Mouse (Mus musculus) skeletal muscle tissue, adult 2 months (tissue): ENCODE results near the gene Erv3.
A peak's percentile ranks its signal among the peaks of the same experiment; 100 is the strongest.

Source experiments
- DNase-seq: peaks from one replicate; pipeline ENCODE4 v3.0.0-alpha.2; 2012; ENCODE audit warnings: low read depth, low spot score

Erv3 gene

GRCm38 (mm10) chr2:131823931-131824330 is 35.6 kb downstream of the Erv3 start:
- no peak for DNase-seq

GRCm38 (mm10) chr2:131822492-131822891 is 37.1 kb downstream of the Erv3 start:
- no peak for DNase-seq

- DNase-seq, result no peak
Measured at GRCm38 (mm10) chr2:131821708-131821990, 37.9 kb downstream of the Erv3 start.

GRCm38 (mm10) chr2:131820932-131821707 is 38.4 kb downstream of the Erv3 start:
- DNase-seq, result peak; percentile 44

- DNase-seq, result peak; percentile 61
Measured at GRCm38 (mm10) chr2:131820088-131820675, 39.4 kb downstream of the Erv3 start.

GRCm38 (mm10) chr2:131814327-131814726 is 45.2 kb downstream of the Erv3 start:
- no peak for DNase-seq

- no peak for DNase-seq
Measured at GRCm38 (mm10) chr2:131813437-131813836, 46.1 kb downstream of the Erv3 start.

- DNase-seq, result peak; percentile 44
Measured at GRCm38 (mm10) chr2:131812480-131813137, 46.9 kb downstream of the Erv3 start.

- no peak for DNase-seq
Measured at GRCm38 (mm10) chr2:131811607-131812006, 47.9 kb downstream of the Erv3 start.

GRCm38 (mm10) chr2:131808856-131809255 is 50.7 kb downstream of the Erv3 start:
- no peak for DNase-seq

GRCm38 (mm10) chr2:131807660-131808059 is 51.9 kb downstream of the Erv3 start:
- no peak for DNase-seq

GRCm38 (mm10) chr2:131806863-131807262 is 52.7 kb downstream of the Erv3 start:
- DNase-seq, result no peak

- no peak for DNase-seq
Measured at GRCm38 (mm10) chr2:131805306-131805705, 54.2 kb downstream of the Erv3 start.

- DNase-seq, result no peak
Measured at GRCm38 (mm10) chr2:131803801-131804200, 55.7 kb downstream of the Erv3 start.
